Mouse (Mus musculus) lung, adult 18-20 months (tissue): ENCODE data around the gene Uncx.
"Not testable (repeated sequence)": the region's sequence is repeated elsewhere in the genome, so short reads cannot be mapped to it uniquely, and the experiment has no call there.

Source experiments
- DNase-seq, 2 experiments: peaks; one replicate each; pipeline ENCODE4 v3.0.0; 2022; ENCODE audit warnings: mixed read lengths in 2 of 2

Gene Uncx

DNA sequence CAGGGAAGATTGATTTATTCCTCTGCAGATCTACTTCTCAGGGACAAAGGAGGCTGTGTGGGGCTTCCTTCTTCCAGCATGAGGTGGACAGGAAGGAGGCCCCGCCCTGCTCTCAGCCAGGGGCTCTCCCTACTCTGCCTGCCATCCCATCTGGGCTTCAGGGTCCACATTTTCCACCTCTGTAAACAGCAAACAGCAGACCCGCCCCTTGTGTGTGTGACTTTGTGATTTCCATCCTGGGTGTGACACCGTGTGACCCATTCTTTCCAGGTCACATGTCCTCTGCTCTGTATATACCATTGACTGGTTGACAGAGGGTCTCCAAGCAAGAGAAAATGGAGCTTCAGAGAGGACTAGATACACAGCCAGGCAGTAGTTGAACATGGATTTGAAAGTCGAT, 22.2 kb downstream of the Uncx start:
- no peak for DNase-seq

DNA sequence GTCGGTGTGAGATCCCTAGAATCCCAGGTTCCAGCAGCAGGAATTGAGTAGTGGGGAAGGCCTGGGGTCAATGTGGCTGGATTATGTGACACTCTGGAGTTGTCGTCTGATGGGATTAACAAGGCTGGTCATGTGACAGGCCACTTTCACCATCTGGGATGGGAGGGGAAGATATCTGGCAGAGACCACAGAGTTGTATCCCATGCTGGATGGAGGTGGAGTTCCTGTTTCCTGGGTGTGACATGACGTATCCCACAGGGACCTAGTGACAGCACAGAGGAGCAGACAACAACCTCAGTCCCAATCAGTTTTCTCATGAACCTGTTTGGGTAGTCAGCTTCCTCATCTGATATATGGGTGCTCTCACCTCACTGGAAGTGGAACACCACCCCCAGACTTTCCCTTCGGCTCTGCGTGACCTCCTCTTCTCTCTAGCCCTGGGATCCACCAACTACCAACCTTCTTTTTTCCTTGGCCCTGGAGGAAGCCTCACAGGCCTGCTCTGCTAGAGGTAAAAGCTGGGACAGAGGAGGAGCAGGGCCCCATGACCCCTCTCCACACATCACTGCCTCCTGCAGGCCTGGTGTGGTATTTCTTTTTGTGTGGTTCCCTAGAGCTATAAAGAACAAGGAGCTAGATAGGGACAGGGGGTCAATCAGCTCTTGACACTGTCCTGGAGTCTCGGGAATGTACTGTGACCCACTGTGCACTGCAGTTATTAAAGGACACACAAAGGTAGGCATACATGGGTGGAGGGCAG, 23.5 kb downstream of the Uncx start:
- peak in 1 of 2 experiments; percentile 10 for DNase-seq

DNA sequence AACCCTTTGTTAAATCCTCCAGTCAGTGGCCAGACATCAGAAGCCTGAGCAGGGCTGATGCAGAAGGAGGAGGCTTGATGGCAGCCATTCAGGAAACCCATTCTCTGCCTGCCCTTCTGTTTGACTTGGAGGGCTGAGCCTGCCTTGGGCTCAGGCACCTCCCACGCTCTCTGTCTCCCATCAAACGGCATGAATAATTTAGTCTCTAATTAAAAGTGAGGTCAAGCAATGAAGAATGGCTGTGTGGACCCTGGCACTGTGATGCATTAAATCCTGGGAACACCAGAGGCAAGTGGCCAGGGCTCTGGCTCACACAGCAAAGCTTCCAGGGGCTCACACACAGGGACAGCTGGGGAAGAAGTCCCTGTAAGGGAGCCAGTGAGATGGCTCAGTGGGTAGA, 24.8 kb downstream of the Uncx start:
- no peak for DNase-seq

DNA sequence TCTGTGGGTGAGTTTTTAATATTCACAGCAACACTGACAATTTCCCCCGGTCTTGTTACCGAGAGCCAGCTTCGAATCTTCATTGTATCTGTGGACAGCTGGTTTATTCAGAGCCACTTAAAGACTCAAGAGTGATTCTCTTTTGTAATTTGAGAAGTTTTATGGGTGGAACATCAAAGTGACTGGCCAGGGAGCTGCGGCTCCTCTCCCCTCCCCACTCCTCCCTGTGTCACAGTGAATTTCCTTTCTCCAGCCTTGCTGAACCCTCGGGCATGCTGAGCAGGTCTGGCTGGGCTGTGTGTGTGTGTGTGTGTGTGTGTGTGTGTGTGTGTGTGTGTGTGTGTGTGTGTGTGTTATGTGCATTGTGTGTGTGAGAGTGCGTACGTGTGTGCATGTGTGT, 29.2 kb downstream of the Uncx start:
- no peak for DNase-seq

DNA sequence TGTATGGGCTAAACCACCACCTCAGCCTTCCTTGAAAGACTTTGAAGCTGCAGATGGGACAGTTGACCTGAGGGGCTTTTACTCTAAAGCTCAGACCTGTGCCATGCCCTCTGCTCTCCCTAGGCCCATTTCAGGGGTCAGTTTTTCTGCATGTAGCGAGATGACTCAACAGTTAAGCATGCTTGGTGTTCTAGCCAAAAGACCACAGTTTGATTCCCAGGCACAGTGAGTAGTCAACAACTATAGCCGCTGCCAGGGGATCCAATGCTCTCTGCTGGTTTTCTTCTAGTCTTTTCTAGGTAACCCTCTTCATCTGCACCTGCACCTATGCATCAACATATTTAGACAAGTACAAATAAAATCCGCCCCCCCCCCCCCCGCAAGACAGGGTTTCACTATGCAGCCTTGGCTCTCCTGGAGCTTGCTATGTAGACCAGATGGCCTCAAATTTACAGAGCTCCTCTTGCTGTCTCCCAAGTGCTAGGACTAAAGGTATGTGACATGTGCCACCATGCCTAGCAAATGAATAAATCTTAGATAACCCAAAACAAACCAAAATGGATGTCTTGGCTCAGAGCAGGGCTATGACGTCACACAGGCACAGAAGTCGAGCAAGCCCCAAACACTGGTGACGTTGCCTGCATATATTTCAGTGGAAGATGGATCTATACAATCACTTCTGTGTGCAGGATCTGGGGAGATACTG, 30.5 kb downstream of the Uncx start:
- DNase-seq = no peak

DNA sequence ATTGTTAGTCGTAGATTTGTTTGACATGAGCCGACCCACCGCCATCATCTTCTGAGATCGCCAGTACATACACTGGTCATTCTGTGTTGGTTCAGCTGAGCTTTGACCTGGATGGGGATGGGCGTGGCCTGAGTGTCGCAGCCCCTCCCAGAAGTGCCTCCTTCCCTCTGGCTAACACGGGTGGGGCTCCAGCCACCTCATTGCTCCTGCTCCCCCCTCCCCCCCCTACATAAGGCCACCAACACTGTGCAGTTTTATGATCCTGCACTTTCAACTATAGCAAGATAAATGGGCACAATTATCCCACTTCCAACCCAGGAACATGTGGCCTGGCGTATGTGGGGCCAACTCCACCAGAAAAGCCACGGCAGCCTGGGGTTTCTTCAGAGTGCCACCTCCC, 31.8 kb downstream of the Uncx start:
- no peak for DNase-seq

DNA sequence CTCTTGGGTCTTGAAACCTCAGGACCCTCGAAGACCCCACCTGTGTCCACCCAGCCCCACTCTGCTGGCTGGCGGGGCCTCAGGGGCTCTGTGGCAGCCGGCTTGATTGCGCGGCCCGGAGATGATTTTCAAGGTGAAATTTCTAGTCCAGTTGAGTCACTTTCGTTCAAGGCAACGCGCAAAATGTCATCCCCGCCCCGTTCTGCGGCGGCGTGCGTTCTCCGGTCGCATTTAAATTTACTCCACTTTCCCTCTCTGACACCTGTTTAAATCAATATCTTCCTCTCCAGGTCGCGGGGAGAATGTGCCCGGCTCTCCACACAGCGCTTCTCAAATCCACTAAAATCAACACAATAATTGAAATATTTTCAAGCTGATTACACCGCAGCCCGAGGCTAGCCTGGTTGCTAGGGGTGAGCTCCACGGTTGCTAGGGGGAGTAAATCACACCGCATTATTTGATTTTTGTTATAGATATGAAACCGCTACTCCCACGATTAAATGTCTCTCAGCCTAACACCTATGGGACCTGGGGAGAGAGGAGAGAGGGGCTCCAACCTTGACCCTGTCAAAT, 37.0 kb downstream of the Uncx start:
- DNase-seq = no peak

DNA sequence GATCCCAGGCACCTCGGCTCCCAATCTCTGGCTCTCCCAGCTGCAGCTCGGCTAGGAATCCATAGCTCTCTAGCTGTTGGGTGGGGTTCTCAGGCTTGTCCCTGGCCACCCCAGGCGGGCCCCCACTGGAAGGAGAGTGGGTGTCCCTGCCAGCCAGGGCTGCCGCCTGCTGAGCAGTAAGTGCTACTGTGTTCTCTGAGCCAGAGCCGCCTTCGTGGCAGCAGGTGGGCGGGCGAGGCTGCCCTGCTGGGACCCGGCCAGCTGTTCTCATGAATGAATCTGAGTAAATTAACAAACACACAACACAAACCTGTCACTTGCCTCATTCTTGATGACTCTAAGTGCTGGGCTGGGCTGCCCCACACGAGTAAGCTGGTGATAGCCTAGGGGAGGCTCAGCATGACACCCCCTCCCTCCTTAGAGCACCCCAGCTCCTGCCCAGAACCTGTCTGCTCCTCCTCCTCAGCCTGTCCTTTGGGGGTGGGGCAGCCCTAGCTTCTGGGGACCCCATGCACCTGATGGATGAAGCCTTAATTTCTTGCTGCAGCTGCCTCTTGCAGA, 38.1 kb downstream of the Uncx start:
- no peak for DNase-seq

DNA sequence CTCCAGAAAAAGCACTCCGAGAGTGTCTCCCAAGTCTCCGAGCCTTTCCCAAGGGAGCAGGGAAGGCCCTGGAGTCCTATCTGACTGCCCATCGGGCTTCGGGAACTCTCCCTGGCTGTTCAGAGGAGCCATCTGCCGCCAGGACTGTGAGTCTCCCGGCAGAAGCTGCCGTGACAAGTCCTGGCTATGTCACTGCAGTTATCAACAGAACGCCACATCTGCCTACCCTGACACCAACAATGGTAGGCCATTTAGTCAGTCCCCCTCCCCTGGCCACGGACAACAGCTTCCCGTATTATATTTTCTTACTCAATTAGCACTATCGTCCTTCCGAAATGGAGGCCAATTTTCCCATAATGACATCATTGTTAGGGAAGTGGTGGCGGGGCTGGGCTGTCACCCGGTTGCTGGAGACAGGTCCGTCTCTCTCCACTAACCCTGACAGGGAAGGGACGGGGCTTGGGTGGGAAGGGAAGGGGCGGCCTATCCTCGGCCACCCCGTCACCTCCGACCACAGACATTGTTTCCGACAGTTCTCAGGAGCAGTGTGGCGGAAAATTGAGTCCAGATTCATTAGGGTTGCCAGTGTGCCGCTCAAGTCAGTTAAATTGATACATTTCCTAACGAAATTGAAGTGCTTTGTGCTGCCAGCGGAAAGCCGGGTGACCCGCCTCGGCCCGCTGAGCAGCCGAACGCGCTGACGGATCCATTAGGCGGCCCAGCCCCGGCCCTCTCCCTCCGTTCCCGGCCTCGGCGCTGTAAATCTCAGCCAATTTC, 41.9 kb downstream of the Uncx start:
- no peak for DNase-seq

DNA sequence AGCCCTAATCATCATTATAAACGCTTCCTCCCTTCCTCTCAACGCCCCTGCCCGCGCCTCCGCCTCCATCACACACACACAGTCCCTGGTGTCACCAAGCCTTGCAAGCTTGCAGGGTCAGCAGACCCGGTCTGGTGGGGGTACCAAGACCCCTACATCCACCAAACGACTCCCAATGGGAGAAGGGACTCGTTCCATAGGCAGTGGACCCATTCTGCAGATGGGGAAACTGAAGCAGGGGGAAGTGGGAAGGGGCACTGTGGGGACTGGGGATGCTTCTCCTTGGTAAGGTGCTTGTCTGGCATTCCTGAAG, 42.4 kb downstream of the Uncx start:
- no peak for DNase-seq

DNA sequence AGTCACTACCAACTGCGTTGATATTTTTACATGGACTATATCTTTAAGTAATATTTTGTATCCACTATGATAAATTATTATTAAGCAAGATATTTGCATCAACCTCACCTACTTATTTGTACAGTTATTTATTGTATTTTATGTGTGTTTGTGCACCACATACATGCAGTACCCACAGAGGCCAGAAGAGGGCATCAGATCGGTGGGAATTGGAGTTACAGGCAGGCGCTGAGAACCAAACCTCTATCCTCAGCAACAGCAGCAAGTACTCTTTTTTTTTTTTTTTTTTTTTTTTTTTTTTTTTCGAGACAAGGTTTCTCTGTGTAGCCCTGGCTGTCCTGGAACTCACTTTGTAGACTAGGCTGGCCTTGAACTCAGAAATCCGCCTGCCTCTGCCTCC, 44.2 kb downstream of the Uncx start:
- DNase-seq = not testable (repeated sequence)

DNA sequence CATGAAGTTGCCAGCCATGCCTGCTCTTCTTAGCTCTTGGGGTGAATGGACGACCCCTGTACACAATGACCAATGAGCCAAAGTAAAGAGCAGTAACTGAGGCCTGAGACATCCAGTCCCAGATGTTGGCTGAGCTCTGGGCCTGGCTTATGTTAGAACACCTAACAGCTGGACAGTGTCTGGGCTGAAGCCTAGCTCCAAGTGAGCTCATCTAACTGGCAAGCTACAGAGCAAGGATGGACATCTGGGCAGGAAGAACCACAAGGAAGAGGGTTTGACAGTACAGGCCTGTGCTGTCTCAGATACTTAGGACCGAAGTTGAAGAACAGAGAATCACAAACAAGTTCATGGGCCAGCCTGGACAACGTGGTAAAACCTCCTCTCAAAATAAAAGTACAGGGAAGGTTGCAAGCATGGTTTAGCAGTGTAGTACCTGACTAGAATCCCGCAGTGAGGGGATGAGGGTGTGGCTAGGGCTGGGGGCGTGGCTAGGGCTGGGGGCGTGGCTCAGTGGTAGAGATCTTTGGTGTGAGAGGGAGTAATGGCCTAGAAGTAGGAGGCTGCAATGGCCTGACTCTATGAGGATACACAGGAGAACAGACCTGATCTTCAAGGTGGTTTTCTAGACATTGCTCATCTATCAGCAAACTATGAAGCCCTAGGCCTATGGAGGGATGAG, 47.5 kb downstream of the Uncx start:
- DNase-seq = not testable (repeated sequence)

DNA sequence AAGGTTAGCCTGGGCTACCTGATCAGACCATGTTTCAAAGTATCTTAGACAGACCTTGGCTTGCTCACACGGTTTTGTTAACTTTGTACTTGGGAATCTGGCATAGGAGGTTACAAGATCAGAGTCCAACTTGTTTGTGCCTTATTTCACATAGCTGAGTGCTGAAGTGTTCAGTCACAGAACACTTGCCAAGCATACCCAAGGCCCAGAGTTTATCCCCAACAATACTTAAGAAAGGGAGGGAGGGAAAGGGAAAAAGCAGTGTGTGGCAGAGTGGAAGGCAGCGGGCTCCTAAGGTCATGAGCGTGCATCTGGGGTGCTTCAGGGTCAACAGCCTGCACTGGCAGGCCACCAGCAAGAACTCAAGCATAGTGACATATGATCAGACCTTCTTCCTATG, 48.7 kb downstream of the Uncx start:
- DNase-seq = no peak

DNA sequence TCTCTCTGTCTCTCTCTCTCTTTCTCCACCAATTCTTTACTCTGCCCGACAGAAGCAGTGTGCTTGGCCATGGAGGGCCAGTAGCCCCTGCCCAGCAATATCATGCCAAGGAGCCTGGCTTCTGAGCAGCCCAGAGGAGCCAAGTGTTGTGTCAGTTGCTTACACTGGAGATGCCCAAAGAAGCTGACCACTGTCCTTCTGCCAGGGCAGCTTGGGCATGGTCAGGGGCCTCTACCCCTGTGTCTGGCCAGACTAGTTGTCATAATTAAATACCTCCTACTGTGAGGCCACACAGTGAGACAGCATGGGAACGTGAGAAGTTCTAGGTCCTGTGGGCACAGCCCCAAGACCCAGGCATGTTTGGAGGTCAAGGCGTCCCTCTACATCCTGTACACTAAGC, 49.6 kb downstream of the Uncx start:
- DNase-seq = no peak

DNA sequence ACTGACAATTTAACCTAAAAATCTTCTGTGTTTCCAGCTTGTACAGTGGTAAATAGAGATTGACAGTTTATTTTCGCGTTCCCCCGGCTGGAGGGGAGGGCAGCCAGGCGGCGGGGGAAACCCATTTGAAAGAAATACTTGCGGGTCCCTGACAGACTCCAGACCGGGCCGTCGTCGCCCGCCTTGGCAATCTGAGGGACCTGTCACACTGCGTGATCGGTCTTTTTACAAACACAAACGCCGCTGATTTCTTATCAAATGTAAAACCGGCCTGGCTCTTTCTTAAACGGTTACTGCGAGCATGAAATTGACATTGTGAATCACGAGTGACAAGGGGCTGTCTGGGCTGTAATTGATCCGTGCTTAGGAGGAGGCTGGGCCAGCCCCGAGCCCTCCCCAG, 50.5 kb downstream of the Uncx start:
- no peak for DNase-seq

DNA sequence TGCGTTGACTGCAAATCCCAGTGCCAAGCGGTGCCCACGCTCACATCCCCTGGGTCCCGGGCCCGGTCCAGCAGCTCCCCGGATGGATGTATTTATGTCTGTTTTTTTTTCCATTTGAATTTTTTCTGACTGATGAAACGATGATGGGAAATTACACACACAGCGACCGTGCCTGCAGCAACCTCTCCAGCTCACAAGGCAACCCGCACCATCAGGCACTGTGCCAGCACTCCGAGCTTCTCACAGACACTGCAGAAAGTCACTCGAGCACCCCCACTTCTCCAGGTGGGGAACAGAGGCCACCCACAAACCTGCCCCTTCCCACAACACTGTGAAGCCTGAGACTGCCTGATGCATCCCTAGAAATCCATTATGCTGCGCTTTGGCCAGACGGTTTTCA, 51.7 kb downstream of the Uncx start:
- DNase-seq = no peak
